Mouse (Mus musculus) neural tube, embryonic 13.5 days (tissue): ENCODE results near the gene Rnps1. TPM values are rescaled to one million over a fixed set of nuclear protein-coding genes. Genes with fewer than 3 reads are reported as not detected.

Experiments
- ATAC-seq: fragments of 200-750 bp; cut with Nextera tagmentation; 2 replicates; pipeline ENCODE4 v1.8.0; 2017; ENCODE audit warnings: low read depth, mild to moderate bottlenecking, moderate TSS enrichment, moderate library complexity
- H3K27ac ChIP-seq: fragments of 300-500 bp; sonication (generic); replicated peaks from 2 replicates; pipeline ENCODE4 v1.5.1; 2015; ENCODE audit warnings: moderate library complexity, mild to moderate bottlenecking, inconsistent platforms
- H3K27me3 ChIP-seq: fragments of 300-500 bp; sonication (generic); 2 replicates; pipeline ENCODE4 v1.6.1; 2015; ENCODE audit warnings: mild to moderate bottlenecking, inconsistent platforms
- H3K36me3 ChIP-seq: fragments of 300-500 bp; sonication (generic); 2 replicates; pipeline ENCODE4 v1.6.1; 2015; ENCODE audit warnings: mild to moderate bottlenecking, inconsistent platforms
- H3K4me1 ChIP-seq: fragments of 300-500 bp; sonication (generic); replicated peaks from 2 replicates; pipeline ENCODE4 v1.6.1; 2015; ENCODE audit warnings: inconsistent platforms
- H3K4me2 ChIP-seq: fragments of 300-500 bp; sonication (generic); 2 replicates; pipeline ENCODE4 v1.6.1; 2015; ENCODE audit warnings: inconsistent platforms, mild to moderate bottlenecking, moderate library complexity
- H3K4me3 ChIP-seq: fragments of 300-500 bp; sonication (generic); 2 replicates; pipeline ENCODE4 v1.5.1; 2015; ENCODE audit warnings: mild to moderate bottlenecking, inconsistent platforms
- H3K9ac ChIP-seq: fragments of 300-500 bp; sonication (generic); 2 replicates; pipeline ENCODE4 v1.6.1; 2015; ENCODE audit warnings: moderate library complexity, mild to moderate bottlenecking, inconsistent platforms
- H3K9me3 ChIP-seq: fragments of 300-500 bp; sonication (generic); 2 replicates; pipeline ENCODE4 v1.6.1; 2016; ENCODE audit warnings: inconsistent platforms
- WGBS: fragments of 180-500 bp; shearing (Covaris S2); methylation state at CpG from one replicate; pipeline ENCODE4 v1.1.7; 2015; 5-methylcytosine and 5-hydroxymethylcytosine counted together
- polyA plus RNA-seq: library from polyadenylated mRNA; unstranded; fragments of >200 nt; fragmentation: Nextera tagmentation; extraction: Ambion mirVana; gene quantifications from 2 replicates; pipeline ENCODE4 v1.2.1, GENCODE M21; 2015

Gene Rnps1
- polyA plus RNA-seq, 1 experiment from 2014 or later, result 307 TPM

GRCm38 (mm10) chr17:24437016-24437415 lies 22.7 kb downstream of the Rnps1 start:
- no peak; the same call in 1 of the 2 replicates for ATAC-seq
- Histone ChIP-seq H3K9ac (no peak overlapping the region), H3K9me3 (no peaks in the 10 kb centered on the region), H3K36me3 (peaks cover 74% of the 10 kb centered on the region), H3K27me3 (no peaks in the 10 kb centered on the region), H3K4me2 (no peak overlapping the region), H3K27ac (no peak overlapping the region), H3K4me3 (no peak overlapping the region), H3K4me1 (no peaks in the 10 kb centered on the region)
- 69% methylated on average over 5 of the region's 5 CpGs for WGBS

- H3K27me3 ChIP-seq, result no peaks in the 10 kb centered on the region
- no peak for ATAC-seq
- no peaks in the 10 kb centered on the region for H3K4me1 ChIP-seq
- no peak overlapping the region for H3K4me2 ChIP-seq
- 92% methylated on average over 8 of the region's 8 CpGs for WGBS
- no peak overlapping the region for H3K4me3 ChIP-seq
- H3K9ac ChIP-seq, result no peak overlapping the region
- peaks cover 94% of the 10 kb centered on the region for H3K36me3 ChIP-seq
- H3K9me3 ChIP-seq, result no peaks in the 10 kb centered on the region
- no peak overlapping the region for H3K27ac ChIP-seq
Measured at GRCm38 (mm10) chr17:24440377-24440776, 26.0 kb downstream of the Rnps1 start.

GRCm38 (mm10) chr17:24441148-24441547 lies 26.8 kb downstream of the Rnps1 start:
- Histone ChIP-seq H3K9me3 (no peaks in the 10 kb centered on the region), H3K27ac (no peak overlapping the region), H3K36me3 (peaks cover 94% of the 10 kb centered on the region), H3K4me1 (no peaks in the 10 kb centered on the region), H3K9ac (no peak overlapping the region), H3K4me3 (no peak overlapping the region), H3K27me3 (no peaks in the 10 kb centered on the region), H3K4me2 (no peak overlapping the region)
- ATAC-seq, result no peak
- WGBS, result 59% methylated on average over 2 of the region's 2 CpGs

GRCm38 (mm10) chr17:24442107-24442506 lies 27.7 kb downstream of the Rnps1 start:
- no peaks in the 10 kb centered on the region for H3K9me3 ChIP-seq
- no peak overlapping the region for H3K4me3 ChIP-seq
- H3K27me3 ChIP-seq, result no peaks in the 10 kb centered on the region
- H3K27ac ChIP-seq, result no peak overlapping the region
- no peak overlapping the region for H3K4me2 ChIP-seq
- H3K4me1 ChIP-seq, result no peaks in the 10 kb centered on the region
- H3K36me3 ChIP-seq, result peaks cover 98% of the 10 kb centered on the region
- 91% methylated on average over 14 of the region's 14 CpGs for WGBS
- ATAC-seq, result no peak
- H3K9ac ChIP-seq, result no peak overlapping the region

GRCm38 (mm10) chr17:24442632-24443155 lies 28.3 kb downstream of the Rnps1 start, which contains the start of gene Dnase1l2:
Dnase1l2 (minus strand) TSS chr17:24443105.
- 82% methylated on average over 7 of the region's 7 CpGs for WGBS
- Histone ChIP-seq H3K27ac (no peak within 1 kb of the TSS), H3K9ac (no peak within 1 kb of the TSS), H3K9me3 (no peaks in the 10 kb centered on the region), H3K4me1 (no peaks in the 10 kb centered on the region), H3K27me3 (no peaks in the 10 kb centered on the region), H3K4me2 (no peak within 1 kb of the TSS), H3K36me3 (peaks cover 99% of the 10 kb centered on the region), H3K4me3 (no peak within 1 kb of the TSS)
- ATAC-seq, result no peak

- Histone ChIP-seq H3K9me3 (no peaks in the 10 kb centered on the region), H3K36me3 (peaks cover 99% of the 10 kb centered on the region), H3K4me1 (no peaks in the 10 kb centered on the region), H3K4me3 (no peak overlapping the region), H3K9ac (no peak overlapping the region), H3K4me2 (no peak overlapping the region), H3K27ac (no peak overlapping the region), H3K27me3 (no peaks in the 10 kb centered on the region)
- WGBS, result 92% methylated on average over 4 of the region's 4 CpGs
- ATAC-seq, result no peak
Measured at GRCm38 (mm10) chr17:24443409-24443808, 29.0 kb downstream of the Rnps1 start.

GRCm38 (mm10) chr17:24446590-24446989 lies 32.2 kb downstream of the Rnps1 start:
- ATAC-seq, result no peak
- Histone ChIP-seq H3K4me1 (0 out of 2 replicates have a peak, but pooled peaks cover 6% of the 10 kb centered on the region), H3K36me3 (peaks cover 97% of the 10 kb centered on the region), H3K27me3 (no peaks in the 10 kb centered on the region), H3K4me2 (no peak overlapping the region), H3K27ac (no peak overlapping the region), H3K9ac (no peak overlapping the region), H3K9me3 (no peaks in the 10 kb centered on the region), H3K4me3 (no peak overlapping the region)
- 92% methylated on average over 8 of the region's 8 CpGs for WGBS

GRCm38 (mm10) chr17:24449507-24449906 lies 35.1 kb downstream of the Rnps1 start:
- 95% methylated on average over 6 of the region's 6 CpGs for WGBS
- peaks cover 68% of the 10 kb centered on the region for H3K36me3 ChIP-seq

GRCm38 (mm10) chr17:24451220-24451619 lies 36.9 kb downstream of the Rnps1 start:
- H3K36me3 ChIP-seq, result peaks cover 51% of the 10 kb centered on the region
- 93% methylated on average over 6 of the region's 6 CpGs for WGBS
- H3K4me3 ChIP-seq, result no peak overlapping the region

More at GRCm38 (mm10) chr17:24449507-24449906, 35.1 kb downstream of the Rnps1 start:
- peaks cover 26% of the 10 kb centered on the region for H3K4me1 ChIP-seq
- no peak overlapping the region for H3K9ac ChIP-seq
- no peak overlapping the region for H3K4me3 ChIP-seq
- no peaks in the 10 kb centered on the region for H3K27me3 ChIP-seq
- ATAC-seq, result no peak
- H3K9me3 ChIP-seq, result no peaks in the 10 kb centered on the region
- no peak overlapping the region for H3K27ac ChIP-seq
- H3K4me2 ChIP-seq, result no peak overlapping the region

GRCm38 (mm10) chr17:24453372-24453771 lies 39.0 kb downstream of the Rnps1 start:
- Histone ChIP-seq H3K4me2 (peak overlapping the region; percentile 87), H3K4me1 (peaks cover 27% of the 10 kb centered on the region), H3K27ac (no peak overlapping the region), H3K27me3 (no peaks in the 10 kb centered on the region), H3K9me3 (no peaks in the 10 kb centered on the region), H3K9ac (no peak overlapping the region; the same call in 1 of the 2 replicates), H3K4me3 (peak overlapping the region; percentile 91), H3K36me3 (peaks cover 29% of the 10 kb centered on the region)
- no peak for ATAC-seq
- WGBS, result 84% methylated on average over 2 of the region's 2 CpGs

More at GRCm38 (mm10) chr17:24451220-24451619, 36.9 kb downstream of the Rnps1 start:
- H3K9ac ChIP-seq, result no peak overlapping the region
- no peak overlapping the region for H3K4me2 ChIP-seq
- H3K27me3 ChIP-seq, result no peaks in the 10 kb centered on the region
- no peak for ATAC-seq
- peaks cover 27% of the 10 kb centered on the region for H3K4me1 ChIP-seq
- H3K9me3 ChIP-seq, result no peaks in the 10 kb centered on the region
- H3K27ac ChIP-seq, result no peak overlapping the region

- Histone ChIP-seq H3K4me3 (peak overlapping the region; percentile 91), H3K4me2 (peak overlapping the region; percentile 87), H3K27ac (peak overlapping the region; percentile 95), H3K36me3 (peaks cover 20% of the 10 kb centered on the region), H3K9ac (peak overlapping the region; percentile 94), H3K4me1 (peaks cover 27% of the 10 kb centered on the region), H3K27me3 (no peaks in the 10 kb centered on the region), H3K9me3 (no peaks in the 10 kb centered on the region)
- 13% methylated on average over 14 of the region's 14 CpGs for WGBS
- no peak for ATAC-seq
Measured at GRCm38 (mm10) chr17:24454218-24454755, 39.9 kb downstream of the Rnps1 start.

GRCm38 (mm10) chr17:24454756-24455522 lies 40.6 kb downstream of the Rnps1 start:
- Histone ChIP-seq H3K4me3 (peak overlapping the region; percentile 91), H3K9me3 (no peaks in the 10 kb centered on the region), H3K27ac (peak overlapping the region; percentile 95), H3K4me1 (peaks cover 27% of the 10 kb centered on the region), H3K9ac (peak overlapping the region; percentile 94), H3K4me2 (peak overlapping the region; percentile 87), H3K27me3 (no peaks in the 10 kb centered on the region), H3K36me3 (peaks cover 14% of the 10 kb centered on the region)
- peak; percentile 97 for ATAC-seq
- WGBS, result under 1% methylated on average over 57 of the region's 67 CpGs
